Mouse (Mus musculus): ENCODE results near the gene Gm11020. TPM values are rescaled to one million over a fixed set of nuclear protein-coding genes. Genes with fewer than 3 reads are reported as not detected.

Gm11020 gene
- 1 to 10 TPM in 1 of 2 experiments, not detected in 1; 4.4 TPM for polyA plus RNA-seq (2017; shearing (Covaris generic))

GRCm38 (mm10) chr8:104321267-104321666, at the start of gene Gm11020:
Gm11020 (plus strand) TSS chr8:104321567.

GRCm38 (mm10) chr8:104293081-104293480, 28.3 kb upstream of the Gm11020 start, which contains the start of gene Cmtm2a:
Cmtm2a (minus strand) TSS chr8:104293181.

GRCm38 (mm10) chr8:104309441-104310155, 11.8 kb upstream of the Gm11020 start, which contains the start of the genes Gm45711 and Cmtm1:
Gm45711 (minus strand) TSS chr8:104310081.
Cmtm1 (minus strand) TSS chr8:104310145.

GRCm38 (mm10) chr8:104321930-104322329, 563 bp downstream of the Gm11020 start, which contains the start of gene Cmtm2b:
Cmtm2b (plus strand) TSS chr8:104322230.

GRCm38 (mm10) chr8:104339229-104339982, 18.0 kb downstream of the Gm11020 start, which contains the start of gene Cmtm3:
Cmtm3 (plus strand) TSS chr8:104339410.

Other genes with a start within 250 kb of the Gm11020 start
- gene Cdh5, start 219.9 kb upstream of the Gm11020 start, polyA plus RNA-seq (2017; shearing (Covaris generic)): 1 to 10 TPM in 1 of 2 experiments, under 1 TPM in 1; 0.04 to 1.1 TPM
- gene Bean1, start 151.1 kb upstream of the Gm11020 start, polyA plus RNA-seq (2017; shearing (Covaris generic)): 1 to 10 TPM in 1 of 2 experiments, under 1 TPM in 1; 0.07 to 2.2 TPM
- gene Tk2, start 73.0 kb upstream of the Gm11020 start, polyA plus RNA-seq (2017; shearing (Covaris generic)): 100 to 1,000 TPM in 1 of 2 experiments, 10 to 100 TPM in 1; 95.5 to 107 TPM
- gene Cklf, start 70.7 kb upstream of the Gm11020 start, polyA plus RNA-seq (2017; shearing (Covaris generic)): 100 to 1,000 TPM; 106 to 127 TPM
- under 1 TPM in 1 of 2 experiments, not detected in 1; 0.84 TPM for gene Cmtm2a, start 28.4 kb upstream of the Gm11020 start, polyA plus RNA-seq (2017; shearing (Covaris generic))
- gene Gm45711, start 11.5 kb upstream of the Gm11020 start, polyA plus RNA-seq (2017; shearing (Covaris generic)): not detected
- gene Cmtm1, start 11.4 kb upstream of the Gm11020 start, polyA plus RNA-seq (2017; shearing (Covaris generic)): under 1 TPM in 1 of 2 experiments, not detected in 1; 0.62 TPM
- gene Cmtm2b, start 663 bp downstream of the Gm11020 start, polyA plus RNA-seq (2017; shearing (Covaris generic)): 1 to 10 TPM in 1 of 2 experiments, not detected in 1; 3.7 TPM
- gene Cmtm3, start 17.8 kb downstream of the Gm11020 start, polyA plus RNA-seq (2017; shearing (Covaris generic)): 10 to 100 TPM; 14.5 to 30.9 TPM
- under 1 TPM; 0.31 to 0.66 TPM for gene Cmtm4, start 74.2 kb downstream of the Gm11020 start, polyA plus RNA-seq (2017; shearing (Covaris generic))
- 10 to 100 TPM; 34.4 to 35.5 TPM for gene Dync1li2, start 121.5 kb downstream of the Gm11020 start, polyA plus RNA-seq (2017; shearing (Covaris generic))
- gene Terb1, start 188.3 kb downstream of the Gm11020 start, polyA plus RNA-seq (2017; shearing (Covaris generic)): under 1 TPM; 0.13 to 0.47 TPM
- 100 to 1,000 TPM in 1 of 2 experiments, 10 to 100 TPM in 1; 84.9 to 115 TPM for gene Nae1, start 213.1 kb downstream of the Gm11020 start, polyA plus RNA-seq (2017; shearing (Covaris generic))
- 1 to 10 TPM; 1.2 to 3.4 TPM for gene Car7, start 213.1 kb downstream of the Gm11020 start, polyA plus RNA-seq (2017; shearing (Covaris generic))